ENCODE assay signal across 19 mouse cellular contexts in genomic region chr8:12863608-12864007, GRCm38 (mm10). TPM values are rescaled to one million over a fixed set of nuclear protein-coding genes. Genes with fewer than 3 reads are reported as not detected.
DNase-seq lines count a peak whose midpoint lies in the region; ATAC-seq lines count a peak whose summit lies in the region.
"Had no signal": no experiment of that assay in that cellular context is flagged by ENCODE, and none has a peak within 500 bp of the region (broad histone marks: within the 10 kb centered on the region; RNA-seq: fewer than 3 reads in every experiment).

No protein-coding gene starts in this region.

- DNase-seq in cerebellum, adult 11 months = no peak
- DNase-seq in cerebellum, adult 9-11 months = peak; percentile 53
- no peak for DNase-seq in cerebellum, adult 9-10 months
- DNase-seq in left cerebral cortex, postnatal 4 days = peak; percentile 23
- DNase-seq in left cerebral cortex, adult 9 months (ENCODE audit: low spot score in 2 of 2) = no peak
- DNase-seq in cerebellum, postnatal 14 days = peak; percentile 55 to 68
- no peak for DNase-seq in embryo, embryonic 11 days
- DNase-seq: adrenal gland, adult 8-10 months; adrenal gland, postnatal 25 days; forebrain, postnatal 0 days; gastrocnemius, postnatal 25 days; heart, adult 18-20 months; heart, postnatal 10 days; heart, postnatal 36 days; kidney, adult 8-10 months had no signal

- 0 out of 2 replicates have a peak, but pooled peaks have one; percentile 18 for ATAC-seq in cerebellum, adult (ENCODE audit: insufficient number of reproducible peaks, low FRiP score, low TSS enrichment)
- ATAC-seq: activated CD4-positive, CD25-positive, alpha-beta regulatory T cell, adult 4 months; forebrain, embryonic 14.5 days; intestine, postnatal 0 days had no signal

- intact Hi-C loops in left cerebral cortex, postnatal 4 days (cut with DNase I) = no loop called here

RNA-seq across cellular contexts. Expression of gene Mcf2l, which starts 10.0 kb away (rescaled TPM):
- 100 to 1,000 TPM; 399 to 404 TPM for total RNA-seq in left cerebral cortex, postnatal 4 days (2021)

Comparison
In these comparisons a context has a peak if more than half of its experiments do, and no peak if none do; other contexts are left out.
1. DNase-seq: peak in cerebellum, adult 9-11 months (single experiment), left cerebral cortex, postnatal 4 days (single experiment) and cerebellum, postnatal 14 days (2 of 2); none in cerebellum, adult 11 months (single experiment), cerebellum, adult 9-10 months (single experiment), left cerebral cortex, adult 9 months (0 of 2) and embryo, embryonic 11 days (single experiment).